Mouse (Mus musculus) kidney, adult 2 months (tissue): Measurements from ENCODE around the gene Iqcj. TPM values are rescaled to one million over a fixed set of nuclear protein-coding genes. Genes with fewer than 3 reads are reported as not detected.

Source experiments
- DNase-seq: peaks from one replicate; pipeline ENCODE4 v3.0.0; 2021
- H3K27ac ChIP-seq: fragments of 200-500 bp; 2 replicates; pipeline ENCODE4 v1.5.1; 2012; ENCODE audit warnings: low read depth, low read length, control low read depth, inconsistent platforms; ENCODE audit not compliant: insufficient read depth
- H3K27me3 ChIP-seq: fragments of 200-500 bp; replicated peaks from 2 replicates; pipeline ENCODE4 v1.6.1; 2012; ENCODE audit warnings: mild to moderate bottlenecking, moderate library complexity, low read length, inconsistent platforms; ENCODE audit not compliant: control insufficient read depth, insufficient read depth
- H3K36me3 ChIP-seq: fragments of 200-500 bp; 2 replicates; pipeline ENCODE4 v1.6.1; 2012; ENCODE audit warnings: mild to moderate bottlenecking, moderate library complexity, low read length, inconsistent platforms; ENCODE audit not compliant: control insufficient read depth, insufficient read depth
- H3K4me1 ChIP-seq: fragments of 200-500 bp; 2 replicates; pipeline ENCODE4 v1.6.1; 2011; ENCODE audit warnings: low read length; ENCODE audit not compliant: control insufficient read depth, insufficient read depth
- H3K4me3 ChIP-seq: fragments of 200-500 bp; 2 replicates; pipeline ENCODE4 v1.5.1; 2011; ENCODE audit warnings: mild to moderate bottlenecking, low read depth, low read length, control low read depth; ENCODE audit not compliant: insufficient read depth
- CTCF ChIP-seq: fragments of 200-500 bp; conservative IDR thresholded peaks from 2 replicates; pipeline ENCODE4 v1.5.1; 2011; ENCODE audit warnings: low read depth, mild to moderate bottlenecking, control low read depth, low read length, moderate library complexity, mixed read lengths; ENCODE audit not compliant: insufficient read depth, insufficient read length
- POLR2A ChIP-seq: fragments of 200-500 bp; IDR thresholded peaks from one replicate; pipeline ENCODE4 v1.6.1; 2011; ENCODE audit warnings: low read depth, low read length, control low read depth
- WGBS: fragments of 180-500 bp; shearing (Covaris S2); methylation state at CpG from one replicate; pipeline ENCODE4 v1.1.7; 2018; 5-methylcytosine and 5-hydroxymethylcytosine counted together
- polyA plus RNA-seq: library from polyadenylated mRNA; depleted of rRNA; stranded (reverse); fragments of >200 nt; gene quantifications from 2 replicates; pipeline ENCODE4 v1.2.3, GENCODE M21; 2012

Iqcj gene
- polyA plus RNA-seq, 1 experiment: not detected

DNA sequence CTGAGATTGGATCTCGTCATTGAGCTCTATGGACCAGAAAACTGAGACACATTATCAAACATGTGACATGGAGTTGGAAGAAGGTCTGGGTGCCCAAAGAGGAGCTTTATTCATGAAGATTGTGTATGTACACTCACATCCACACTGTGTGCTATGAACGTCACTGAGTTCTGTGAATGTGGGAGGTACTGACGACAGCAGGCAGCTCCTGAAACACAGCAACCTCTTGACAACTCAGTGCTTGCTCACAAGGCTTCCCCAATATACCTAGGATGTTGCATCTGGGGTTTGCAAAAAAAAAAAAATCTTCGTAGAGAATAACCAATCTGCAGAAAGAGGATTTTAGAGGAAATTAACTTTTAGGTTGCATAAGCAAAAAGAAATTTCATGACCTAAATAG is 31.1 kb downstream of the Iqcj start:
- WGBS: 77% methylated on average over 4 of the region's 4 CpGs
- H3K36me3 ChIP-seq: no peaks in the 10 kb centered on the region
- no peak for TF ChIP-seq POLR2A
- no peak for TF ChIP-seq CTCF
- no peaks in the 10 kb centered on the region for H3K27me3 ChIP-seq
- H3K4me1 ChIP-seq: no peaks in the 10 kb centered on the region
- no peak for DNase-seq
- H3K4me3 ChIP-seq: no peak overlapping the region
- no peak overlapping the region for H3K27ac ChIP-seq

DNA sequence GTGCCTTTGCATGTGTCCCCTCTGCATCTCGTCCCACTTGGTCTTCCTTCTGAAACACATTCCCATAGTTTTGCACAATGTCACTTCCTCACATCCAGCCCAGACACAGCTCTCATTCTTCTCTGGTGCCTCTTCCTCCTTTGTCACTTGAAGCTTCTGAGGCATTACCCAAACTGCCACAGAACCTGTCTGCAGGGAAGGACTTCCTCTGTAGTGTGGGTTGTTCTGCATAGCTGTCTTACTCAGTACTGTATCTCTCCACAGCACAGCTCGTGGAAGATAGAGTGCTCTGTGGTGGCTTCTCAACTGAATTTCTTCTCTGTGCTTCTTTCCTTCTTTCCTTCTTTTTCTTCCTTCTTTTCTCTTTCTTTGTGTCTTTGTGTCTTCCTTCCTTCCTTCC is 33.4 kb downstream of the Iqcj start:
- TF ChIP-seq CTCF (no peak), POLR2A (no peak)
- no peak for DNase-seq
- 74% methylated on average over 2 of the region's 2 CpGs for WGBS

DNA sequence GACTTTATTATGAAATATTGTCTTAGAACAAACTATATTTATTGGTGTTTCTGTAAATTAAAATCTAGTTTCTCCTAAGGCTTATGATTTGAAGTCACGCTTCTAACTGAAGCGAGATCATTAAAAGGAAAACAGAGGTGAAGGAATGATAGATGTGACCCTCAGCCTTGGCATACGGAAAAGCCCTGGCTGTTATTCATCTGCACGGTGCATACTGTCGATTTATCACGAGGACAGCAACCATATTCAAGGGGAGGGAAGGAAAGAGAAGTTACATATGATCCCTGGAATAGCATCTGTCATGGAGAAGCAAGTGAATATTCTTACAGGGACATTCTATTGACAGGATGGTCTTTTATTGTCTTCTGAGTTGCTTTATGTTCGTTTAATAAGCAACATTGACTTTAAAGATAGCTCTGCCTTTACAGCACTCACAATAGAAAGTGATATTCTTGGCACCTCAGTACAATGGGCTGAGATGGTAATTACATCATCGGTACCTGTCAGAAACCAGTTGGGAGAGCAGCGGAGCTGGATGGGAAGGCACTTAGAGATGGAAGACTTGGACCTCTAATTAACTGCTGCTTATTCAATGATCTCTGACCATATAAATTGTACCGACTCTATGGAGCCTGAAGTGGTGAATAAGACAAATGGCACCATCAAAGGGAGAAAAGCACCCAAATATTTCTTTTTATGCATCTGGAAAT is 38.6 kb downstream of the Iqcj start:
- no peaks in the 10 kb centered on the region for H3K4me1 ChIP-seq
- TF ChIP-seq CTCF (no peak), POLR2A (no peak)
- H3K4me3 ChIP-seq: no peak overlapping the region
- H3K27ac ChIP-seq: no peak overlapping the region
- DNase-seq: no peak
- 70% methylated on average over 10 of the region's 10 CpGs for WGBS
- H3K27me3 ChIP-seq: no peaks in the 10 kb centered on the region
- no peaks in the 10 kb centered on the region for H3K36me3 ChIP-seq

More for the DNA sequence above, 33.4 kb downstream of the Iqcj start:
- no peak overlapping the region for H3K27ac ChIP-seq
- H3K36me3 ChIP-seq: no peaks in the 10 kb centered on the region
- H3K4me1 ChIP-seq: no peaks in the 10 kb centered on the region
- H3K4me3 ChIP-seq: no peak overlapping the region
- H3K27me3 ChIP-seq: no peaks in the 10 kb centered on the region

DNA sequence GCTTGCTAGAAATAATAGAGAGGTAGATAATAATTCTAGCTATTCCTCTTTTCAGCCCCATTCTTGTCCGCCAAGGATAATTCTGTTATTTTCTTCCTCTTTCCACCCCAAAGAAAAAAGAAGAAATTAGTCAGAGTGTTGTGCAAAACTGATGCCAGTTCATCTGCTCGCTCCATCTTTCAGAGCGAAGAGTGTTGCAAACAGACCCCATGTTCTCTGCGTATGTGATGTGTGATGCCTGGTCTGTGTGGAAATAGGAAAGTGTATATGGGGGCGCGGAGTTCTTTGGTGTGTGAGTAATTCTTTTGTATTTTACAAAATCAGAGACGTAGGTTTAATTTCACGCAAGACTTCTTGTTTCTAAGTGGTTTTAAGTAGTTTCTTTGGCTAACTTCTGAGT is 39.2 kb downstream of the Iqcj start:
- DNase-seq: no peak
- no peaks in the 10 kb centered on the region for H3K27me3 ChIP-seq
- TF ChIP-seq POLR2A (no peak), CTCF (no peak)
- 94% methylated on average over 8 of the region's 8 CpGs for WGBS
- H3K4me3 ChIP-seq: no peak overlapping the region
- no peak overlapping the region for H3K27ac ChIP-seq
- H3K36me3 ChIP-seq: no peaks in the 10 kb centered on the region
- no peaks in the 10 kb centered on the region for H3K4me1 ChIP-seq

DNA sequence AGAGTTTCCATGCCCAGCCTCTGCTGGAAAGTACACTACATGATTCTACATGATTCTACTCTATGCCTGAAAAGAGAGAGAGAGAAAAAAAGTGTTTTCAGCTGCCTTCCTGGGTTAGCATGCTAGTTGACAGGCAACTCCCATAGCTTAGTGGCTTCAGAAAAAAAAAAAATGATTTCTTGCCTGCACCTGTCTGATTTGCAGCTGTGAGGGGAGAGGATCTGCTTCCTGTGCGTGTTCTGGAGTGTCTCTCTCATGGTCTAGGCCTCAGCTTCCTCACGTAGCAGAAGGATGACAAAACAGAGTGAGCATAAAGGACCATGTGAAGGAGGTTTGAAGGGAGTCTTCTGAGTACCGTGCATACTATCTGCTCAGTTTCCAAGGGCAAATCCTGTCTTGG is 39.9 kb downstream of the Iqcj start:
- H3K27me3 ChIP-seq: no peaks in the 10 kb centered on the region
- no peak for DNase-seq
- no peaks in the 10 kb centered on the region for H3K36me3 ChIP-seq
- H3K4me3 ChIP-seq: no peak overlapping the region
- WGBS: 66% methylated on average over 3 of the region's 3 CpGs
- H3K27ac ChIP-seq: no peak overlapping the region
- TF ChIP-seq CTCF (no peak), POLR2A (no peak)
- H3K4me1 ChIP-seq: no peaks in the 10 kb centered on the region

DNA sequence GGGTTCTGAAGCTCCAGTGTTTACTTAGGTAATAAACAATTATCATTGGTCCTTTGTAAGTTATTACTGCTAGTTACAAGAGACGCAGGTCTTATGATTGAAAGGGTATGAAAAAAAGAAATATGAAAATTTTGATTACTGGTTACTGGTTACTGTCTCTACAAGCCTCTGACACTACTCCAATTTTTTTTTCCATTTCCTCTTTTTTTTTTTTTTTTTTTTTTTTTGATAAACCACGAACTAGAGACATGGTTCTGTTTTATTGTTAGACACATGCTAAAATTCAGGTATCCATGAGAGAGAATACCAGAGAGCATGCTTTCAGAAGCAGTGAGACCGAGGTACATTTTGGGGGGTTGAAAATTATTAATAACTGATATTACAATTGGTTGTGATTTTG is 43.8 kb downstream of the Iqcj start:
- TF ChIP-seq POLR2A (no peak), CTCF (no peak)
- DNase-seq: no peak
- 78% methylated on average over 3 of the region's 3 CpGs for WGBS
- Histone ChIP-seq H3K27me3 (no peaks in the 10 kb centered on the region), H3K4me3 (no peak overlapping the region), H3K27ac (no peak overlapping the region), H3K36me3 (no peaks in the 10 kb centered on the region), H3K4me1 (no peaks in the 10 kb centered on the region)

DNA sequence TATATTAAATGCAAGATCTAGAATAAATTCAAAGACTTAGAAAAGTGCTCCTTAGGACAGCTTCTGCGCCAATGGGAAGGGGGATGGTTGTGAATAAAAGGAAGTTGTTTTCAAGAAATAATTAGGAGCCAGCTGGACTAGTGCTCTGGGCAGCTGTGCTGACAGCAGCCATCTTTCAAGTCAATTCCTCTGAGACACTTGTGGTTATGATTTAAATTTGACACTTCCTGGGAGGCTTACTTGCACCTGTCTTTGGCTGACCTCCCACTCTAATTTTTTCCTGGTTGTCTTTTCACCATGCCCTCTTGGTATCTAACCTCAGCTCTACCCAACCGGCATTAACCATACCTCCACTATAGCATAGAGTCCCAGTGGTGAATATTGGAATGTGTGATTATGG is 55.0 kb downstream of the Iqcj start:
- H3K4me1 ChIP-seq: 0 out of 2 replicates have a peak, but pooled peaks cover 2% of the 10 kb centered on the region
- no peaks in the 10 kb centered on the region for H3K27me3 ChIP-seq
- WGBS: 79% methylated on average over 2 of the region's 2 CpGs
- no peaks in the 10 kb centered on the region for H3K36me3 ChIP-seq
- H3K27ac ChIP-seq: no peak overlapping the region
- H3K4me3 ChIP-seq: no peak overlapping the region
- no peak for DNase-seq
- no peak for TF ChIP-seq POLR2A
- no peak for TF ChIP-seq CTCF
